Mouse (Mus musculus) erythroid progenitor cell, adult 5-6 weeks (primary cell): ENCODE data around the gene Rbms3. TPM values are rescaled to one million over a fixed set of nuclear protein-coding genes. Genes with fewer than 3 reads are reported as not detected.

Experiments used
- ATAC-seq: replicated peaks from 2 replicates; pipeline ENCODE4 v1.8.0; 2016; ENCODE audit warnings: moderate number of reproducible peaks, mild to moderate bottlenecking, moderate TSS enrichment, inconsistent platforms; ENCODE audit not compliant: poor library complexity, low FRiP score, severe bottlenecking
- total RNA-seq, 2 experiments: library from RNA; stranded (forward) in 1 of 2; stranded (reverse) in 1 of 2; fragments of 150-400 nt in 1 of 2; fragments of 186-747, 209-891 nt in 1 of 2; gene quantifications; 2 replicates each; pipeline versions ENCODE4 v1.2.3 to v1.2.4; 2015 to 2017; ENCODE audit warnings: low replicate concordance in 2 of 2

Rbms3 gene
- total RNA-seq, 2 experiments from 2014 or later, result not detected

GRCm38 (mm10) chr9:117380076-117380475, 249.6 kb downstream of the Rbms3 start:
- no peak for ATAC-seq

GRCm38 (mm10) chr9:117379448-117379983, 250.2 kb downstream of the Rbms3 start:
- no peak for ATAC-seq

GRCm38 (mm10) chr9:117378131-117378890, 251.4 kb downstream of the Rbms3 start:
- no peak for ATAC-seq

- ATAC-seq, result no peak
Measured at GRCm38 (mm10) chr9:117375776-117376175, 253.9 kb downstream of the Rbms3 start.

- no peak for ATAC-seq
Measured at GRCm38 (mm10) chr9:117373164-117373741, 256.5 kb downstream of the Rbms3 start.

GRCm38 (mm10) chr9:117371980-117372379, 257.7 kb downstream of the Rbms3 start:
- no peak for ATAC-seq

- no peak for ATAC-seq
Measured at GRCm38 (mm10) chr9:117370086-117370485, 259.6 kb downstream of the Rbms3 start.

GRCm38 (mm10) chr9:117368016-117368415, 261.7 kb downstream of the Rbms3 start:
- no peak for ATAC-seq

GRCm38 (mm10) chr9:117364610-117365009, 265.1 kb downstream of the Rbms3 start:
- ATAC-seq, result no peak

- ATAC-seq, result no peak
Measured at GRCm38 (mm10) chr9:117361431-117361830, 268.3 kb downstream of the Rbms3 start.

GRCm38 (mm10) chr9:117356764-117357442, 272.8 kb downstream of the Rbms3 start:
- no peak for ATAC-seq

GRCm38 (mm10) chr9:117355501-117355900, 274.2 kb downstream of the Rbms3 start:
- no peak for ATAC-seq

GRCm38 (mm10) chr9:117342336-117342735, 287.4 kb downstream of the Rbms3 start:
- ATAC-seq, result no peak

GRCm38 (mm10) chr9:117330681-117331080, 299.0 kb downstream of the Rbms3 start:
- no peak for ATAC-seq

- no peak for ATAC-seq
Measured at GRCm38 (mm10) chr9:117319271-117319670, 310.4 kb downstream of the Rbms3 start.

GRCm38 (mm10) chr9:117318461-117318860, 311.3 kb downstream of the Rbms3 start:
- ATAC-seq, result no peak

- no peak for ATAC-seq
Measured at GRCm38 (mm10) chr9:117317251-117317650, 312.5 kb downstream of the Rbms3 start.

- ATAC-seq, result no peak
Measured at GRCm38 (mm10) chr9:117313642-117314041, 316.1 kb downstream of the Rbms3 start.

GRCm38 (mm10) chr9:117309809-117310208, 319.9 kb downstream of the Rbms3 start:
- no peak for ATAC-seq

GRCm38 (mm10) chr9:117298991-117299390, 330.7 kb downstream of the Rbms3 start:
- ATAC-seq, result no peak
